Mouse (Mus musculus) hindbrain, embryonic 13.5 days (tissue): ENCODE measurements at regions not wholly inside any gene's neighbourhood (a gene's known extent, or its start where the extent isn't known, plus 50 kb on each side); places are given as distances from the start of the nearest gene placed in this dataset.
"Not testable (repeated sequence)": the region's sequence is repeated elsewhere in the genome, so short reads cannot be mapped to it uniquely, and the experiment has no call there.

Experiments used
- ATAC-seq: fragments of 200-750 bp; cut with Nextera tagmentation; 2 replicates; pipeline ENCODE4 v1.8.0; 2017; ENCODE audit warnings: moderate TSS enrichment; ENCODE audit not compliant: low FRiP score
- H3K27ac ChIP-seq: fragments of 300-500 bp; sonication (generic); 2 replicates; pipeline ENCODE4 v1.5.1; 2015; ENCODE audit warnings: inconsistent platforms, mild to moderate bottlenecking, moderate library complexity
- H3K27me3 ChIP-seq: fragments of 300-500 bp; sonication (generic); 2 replicates; pipeline ENCODE4 v1.6.1; 2015; ENCODE audit warnings: mild to moderate bottlenecking, inconsistent platforms
- H3K36me3 ChIP-seq: fragments of 300-500 bp; sonication (generic); 2 replicates; pipeline ENCODE4 v1.6.1; 2015; ENCODE audit warnings: mild to moderate bottlenecking, inconsistent platforms
- H3K4me1 ChIP-seq: fragments of 300-500 bp; sonication (generic); replicated peaks from 2 replicates; pipeline ENCODE4 v1.6.1; 2015; ENCODE audit warnings: inconsistent platforms
- H3K4me2 ChIP-seq: fragments of 300-500 bp; sonication (generic); 2 replicates; pipeline ENCODE4 v1.6.1; 2015; ENCODE audit warnings: inconsistent platforms, mild to moderate bottlenecking, moderate library complexity
- H3K4me3 ChIP-seq: fragments of 300-500 bp; sonication (generic); 2 replicates; pipeline ENCODE4 v1.5.1; 2015; ENCODE audit warnings: mild to moderate bottlenecking, inconsistent platforms
- H3K9ac ChIP-seq: fragments of 300-500 bp; sonication (generic); 2 replicates; pipeline ENCODE4 v1.6.1; 2015; ENCODE audit warnings: mild to moderate bottlenecking, inconsistent platforms
- H3K9me3 ChIP-seq: fragments of 300-500 bp; sonication (generic); 2 replicates; pipeline ENCODE4 v1.6.1; 2016; ENCODE audit warnings: inconsistent platforms
- WGBS: fragments of 180-500 bp; shearing (Covaris S2); methylation state at CpG from one replicate; pipeline ENCODE4 v1.1.7; 2015; 5-methylcytosine and 5-hydroxymethylcytosine counted together

DNA sequence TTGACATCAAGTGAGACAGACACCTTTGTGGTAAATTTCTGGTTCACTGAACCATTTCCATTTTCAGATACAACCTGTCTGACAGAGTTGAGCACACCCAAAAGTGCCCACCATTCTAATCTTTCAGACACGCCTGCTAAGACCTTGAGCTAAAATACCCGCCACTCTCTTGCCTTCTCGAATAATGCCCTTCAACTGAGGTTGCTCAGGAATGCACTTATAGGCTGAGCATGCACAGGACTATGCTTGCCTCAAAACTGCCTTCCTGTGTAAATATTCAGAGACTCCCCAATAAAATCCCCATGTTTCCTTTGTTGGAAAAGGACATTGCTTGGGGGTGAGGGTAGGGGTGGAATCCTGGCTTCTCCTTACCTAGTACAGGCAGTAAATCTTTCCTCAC is 115.3 kb downstream of the Sox4 start:
- Histone ChIP-seq H3K4me2 (no peak overlapping the region), H3K36me3 (no peaks in the 10 kb centered on the region), H3K9ac (no peak overlapping the region), H3K4me1 (peaks cover 32% of the 10 kb centered on the region), H3K9me3 (no peaks in the 10 kb centered on the region), H3K4me3 (no peak overlapping the region), H3K27me3 (no peaks in the 10 kb centered on the region), H3K27ac (peak overlapping the region; percentile 70)
- WGBS, result 83% methylated on average over 3 of the region's 3 CpGs
- no peak for ATAC-seq

GRCm38 (mm10) chr13:28837196-28837595 is 116.3 kb downstream of the Sox4 start:
- H3K27me3 ChIP-seq, H3K4me3 ChIP-seq, H3K4me2 ChIP-seq, H3K9ac ChIP-seq, H3K9me3 ChIP-seq, H3K36me3 ChIP-seq, H3K27ac ChIP-seq, ATAC-seq: not testable (repeated sequence)
- WGBS, result 92% methylated on average over 3 of the region's 3 CpGs
- peaks cover 38% of the 10 kb centered on the region for H3K4me1 ChIP-seq

GRCm38 (mm10) chr13:28833700-28834065 is 119.8 kb downstream of the Sox4 start:
- Histone ChIP-seq H3K27me3 (no peaks in the 10 kb centered on the region), H3K4me2 (no peak overlapping the region), H3K27ac (no peak overlapping the region), H3K9me3 (no peaks in the 10 kb centered on the region), H3K4me1 (peaks cover 21% of the 10 kb centered on the region), H3K36me3 (no peaks in the 10 kb centered on the region), H3K4me3 (no peak overlapping the region), H3K9ac (no peak overlapping the region)
- ATAC-seq, result no peak
- 92% methylated on average over 1 of the region's 1 CpGs for WGBS

DNA sequence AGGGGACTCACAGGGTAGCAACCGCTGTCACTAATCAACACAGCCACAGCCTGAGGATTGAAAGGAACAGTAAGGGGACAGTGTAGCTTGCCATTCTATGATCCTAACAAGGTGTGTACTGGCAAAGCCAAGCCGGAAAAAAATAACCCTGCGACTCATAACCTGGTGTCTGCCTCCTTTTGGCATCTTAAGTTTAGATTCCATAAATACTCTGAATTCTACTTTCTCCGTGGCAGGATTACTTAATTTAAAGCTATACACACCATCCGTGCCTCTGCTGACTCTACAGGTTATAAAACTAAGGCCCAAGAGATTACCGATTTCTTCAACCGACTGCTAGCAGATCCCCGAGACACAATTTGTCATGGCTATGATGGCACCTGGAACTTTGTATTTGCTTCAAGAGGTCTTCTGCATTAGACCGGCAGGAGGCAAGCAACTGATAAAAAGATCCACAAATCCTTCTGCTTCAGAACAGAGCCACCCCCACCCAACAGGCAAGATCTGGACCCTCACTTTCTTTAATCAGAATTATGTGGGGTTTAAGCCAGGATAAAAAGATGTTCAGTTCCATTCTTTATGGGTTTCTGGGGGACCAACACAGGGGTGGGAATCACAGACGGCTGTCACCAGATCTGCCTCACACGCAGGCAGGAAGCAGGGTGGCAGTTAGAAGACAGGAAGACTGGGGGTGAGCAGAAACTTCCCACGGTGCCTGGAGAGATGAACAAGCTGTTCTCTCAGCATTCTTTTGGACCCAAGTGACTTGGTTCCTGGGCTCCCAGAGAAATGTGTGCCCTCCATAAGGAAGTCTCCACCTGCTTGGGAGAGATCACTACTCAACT is 120.4 kb downstream of the Sox4 start:
- Histone ChIP-seq H3K36me3 (no peaks in the 10 kb centered on the region), H3K27me3 (no peaks in the 10 kb centered on the region), H3K4me1 (peaks cover 15% of the 10 kb centered on the region; the same call in 1 of the 2 replicates), H3K4me3 (no peak overlapping the region), H3K9me3 (no peaks in the 10 kb centered on the region), H3K9ac (no peak overlapping the region), H3K4me2 (no peak overlapping the region), H3K27ac (no peak overlapping the region)
- ATAC-seq, result no peak
- WGBS, result 71% methylated on average over 12 of the region's 12 CpGs

DNA sequence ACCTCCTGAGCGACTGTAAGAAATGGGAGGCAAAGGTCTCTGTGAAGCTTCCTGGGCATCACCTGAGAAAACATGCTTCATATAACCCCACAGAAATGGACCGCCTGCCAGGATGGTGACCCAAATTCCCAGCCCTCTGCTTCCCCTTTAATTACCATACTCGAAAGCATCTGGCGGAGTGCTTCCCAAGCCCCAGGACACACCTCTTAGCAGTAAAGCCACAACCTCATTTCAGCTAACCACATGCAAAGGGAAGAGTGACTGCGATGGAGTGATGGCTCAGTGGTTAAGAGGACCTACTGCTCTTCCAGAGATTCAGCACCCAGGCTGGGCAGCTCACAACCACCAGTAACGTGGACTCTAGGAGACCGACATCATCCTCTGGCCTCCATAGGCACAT is 127.2 kb downstream of the Sox4 start:
- Histone ChIP-seq H3K27me3 (no peaks in the 10 kb centered on the region), H3K4me3 (no peak overlapping the region), H3K9ac (no peak overlapping the region), H3K4me1 (peaks cover 25% of the 10 kb centered on the region), H3K9me3 (no peaks in the 10 kb centered on the region), H3K27ac (no peak overlapping the region), H3K4me2 (no peak overlapping the region), H3K36me3 (no peaks in the 10 kb centered on the region)
- 83% methylated on average over 7 of the region's 7 CpGs for WGBS
- ATAC-seq, result no peak

GRCm38 (mm10) chr13:28823985-28824384 is 129.5 kb downstream of the Sox4 start:
- H3K4me3 ChIP-seq, result no peak overlapping the region
- H3K9me3 ChIP-seq, result no peaks in the 10 kb centered on the region
- H3K36me3 ChIP-seq, result no peaks in the 10 kb centered on the region
- no peak overlapping the region for H3K9ac ChIP-seq
- peaks cover 25% of the 10 kb centered on the region for H3K4me1 ChIP-seq
- H3K27me3 ChIP-seq, result no peaks in the 10 kb centered on the region
- WGBS, result 55% methylated on average over 11 of the region's 11 CpGs
- no peak overlapping the region for H3K27ac ChIP-seq
- H3K4me2 ChIP-seq, result no peak overlapping the region
- peak; percentile 49; the same call in 1 of the 2 replicates for ATAC-seq

DNA sequence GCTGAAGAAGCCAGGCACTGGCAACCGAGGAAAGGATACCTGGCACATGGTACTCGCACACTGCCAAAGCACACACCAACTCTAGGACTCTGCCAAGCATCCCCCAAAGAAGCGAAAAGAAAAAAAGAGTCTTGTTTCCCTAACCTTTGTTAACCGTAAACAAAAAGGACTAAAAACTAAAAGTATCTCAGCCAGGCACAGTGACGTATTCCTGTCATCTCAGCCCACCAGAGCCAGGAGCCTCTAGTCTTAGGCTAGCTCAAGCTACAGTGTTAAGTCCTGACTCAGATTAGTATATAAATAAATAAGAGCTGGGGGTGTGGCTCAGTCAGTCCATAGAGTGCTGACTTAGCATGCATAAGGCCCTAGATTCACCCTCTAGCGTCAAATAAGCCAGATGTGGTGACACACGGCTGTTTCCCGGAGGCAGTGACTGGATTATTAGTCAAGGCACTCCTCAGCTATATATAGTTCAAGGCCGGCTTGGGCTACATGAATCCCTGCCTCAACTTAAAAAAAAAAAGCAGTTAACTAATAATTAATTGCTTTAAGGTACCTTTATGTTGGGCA is 130.1 kb downstream of the Sox4 start:
- Histone ChIP-seq H3K9ac (no peak overlapping the region), H3K4me2 (no peak overlapping the region), H3K4me3 (no peak overlapping the region), H3K36me3 (no peaks in the 10 kb centered on the region), H3K27ac (no peak overlapping the region), H3K27me3 (no peaks in the 10 kb centered on the region), H3K9me3 (no peaks in the 10 kb centered on the region), H3K4me1 (peaks cover 25% of the 10 kb centered on the region)
- ATAC-seq, result peak; percentile 22; the same call in 1 of the 2 replicates
- 72% methylated on average over 9 of the region's 9 CpGs for WGBS

GRCm38 (mm10) chr13:28820868-28821533 is 132.5 kb downstream of the Sox4 start:
- Histone ChIP-seq H3K27ac (no peak overlapping the region), H3K9me3 (no peaks in the 10 kb centered on the region), H3K4me3 (no peak overlapping the region), H3K4me1 (peaks cover 28% of the 10 kb centered on the region), H3K27me3 (no peaks in the 10 kb centered on the region), H3K9ac (no peak overlapping the region), H3K4me2 (no peak overlapping the region), H3K36me3 (no peaks in the 10 kb centered on the region)
- WGBS, result 78% methylated on average over 15 of the region's 15 CpGs
- ATAC-seq, result no peak

GRCm38 (mm10) chr13:28814127-28814526 is 139.4 kb downstream of the Sox4 start:
- peaks cover 60% of the 10 kb centered on the region for H3K4me1 ChIP-seq
- H3K9ac ChIP-seq, result no peak overlapping the region
- no peaks in the 10 kb centered on the region for H3K36me3 ChIP-seq
- H3K9me3 ChIP-seq, result no peaks in the 10 kb centered on the region; the same call in 1 of the 2 replicates
- WGBS, result 72% methylated on average over 4 of the region's 4 CpGs
- H3K27ac ChIP-seq, result no peak overlapping the region
- H3K27me3 ChIP-seq, result no peaks in the 10 kb centered on the region
- H3K4me2 ChIP-seq, result no peak overlapping the region
- ATAC-seq, result no peak
- H3K4me3 ChIP-seq, result no peak overlapping the region

GRCm38 (mm10) chr13:28811667-28812575 is 141.6 kb downstream of the Sox4 start:
- 23% methylated on average over 12 of the region's 12 CpGs for WGBS
- no peak overlapping the region for H3K4me3 ChIP-seq
- H3K27ac ChIP-seq, result peak overlapping the region; percentile 85
- no peaks in the 10 kb centered on the region for H3K27me3 ChIP-seq
- H3K9ac ChIP-seq, result peak overlapping the region; percentile 39; the same call in 1 of the 2 replicates
- no peaks in the 10 kb centered on the region; the same call in 1 of the 2 replicates for H3K9me3 ChIP-seq
- ATAC-seq, result peak; percentile 30; the same call in 1 of the 2 replicates
- peaks cover 67% of the 10 kb centered on the region for H3K4me1 ChIP-seq
- peak overlapping the region; percentile 29 for H3K4me2 ChIP-seq
- no peaks in the 10 kb centered on the region for H3K36me3 ChIP-seq

GRCm38 (mm10) chr13:28811081-28811439 is 142.5 kb downstream of the Sox4 start:
- H3K9ac ChIP-seq, result 0 out of 2 replicates have a peak overlapping the region, but pooled peaks have one; percentile 9
- WGBS, result 2% methylated on average over 2 of the region's 2 CpGs
- no peak overlapping the region for H3K4me3 ChIP-seq
- no peaks in the 10 kb centered on the region; the same call in 1 of the 2 replicates for H3K9me3 ChIP-seq
- no peaks in the 10 kb centered on the region for H3K36me3 ChIP-seq
- no peak for ATAC-seq
- H3K4me2 ChIP-seq, result peak overlapping the region; percentile 29
- H3K4me1 ChIP-seq, result peaks cover 65% of the 10 kb centered on the region
- H3K27me3 ChIP-seq, result no peaks in the 10 kb centered on the region
- H3K27ac ChIP-seq, result peak overlapping the region; percentile 85
